Mouse (Mus musculus): ENCODE data around the gene Rapgef3. TPM values are rescaled to one million over a fixed set of nuclear protein-coding genes. Genes with fewer than 3 reads are reported as not detected.

Gene Rapgef3
- total RNA-seq, 2 experiments from 2014 or later: 22.6 to 24.5 TPM

DNA sequence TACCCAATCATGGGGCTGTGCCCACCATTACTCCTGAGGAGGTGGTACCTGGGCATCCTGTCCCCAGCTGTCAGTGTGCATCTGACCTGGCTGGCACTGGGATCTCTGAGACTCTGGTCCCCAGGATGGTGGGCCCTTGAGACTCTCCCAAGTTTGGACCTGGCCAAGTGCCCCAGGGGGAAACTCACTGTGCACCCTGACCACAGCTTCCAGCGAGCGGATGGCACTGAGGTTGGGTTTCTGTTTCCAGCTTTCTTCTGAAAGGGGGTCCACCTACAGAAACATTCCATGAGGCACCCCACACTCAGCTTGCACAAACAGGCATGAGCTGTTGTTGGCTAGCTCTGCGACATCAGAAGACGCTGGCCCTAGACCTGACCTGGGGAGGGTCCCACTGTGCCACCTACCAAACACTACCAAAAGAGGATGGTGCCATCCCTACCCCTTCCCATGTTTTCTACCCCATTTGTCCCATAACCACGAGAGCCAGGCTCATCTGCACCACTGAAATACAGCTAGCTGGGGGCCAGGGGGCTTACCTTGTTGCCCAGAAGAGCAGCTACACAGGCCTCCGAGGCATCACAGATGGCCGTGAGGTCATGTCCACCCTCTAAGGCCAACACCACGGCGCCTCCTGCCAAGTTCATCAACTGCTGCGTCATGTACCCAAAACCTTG is 27.9 kb upstream of the Rapgef3 start:
- no peak for DNase-seq (ENCODE audit: extremely low spot score in 1 of 2, low spot score in 2 of 2)
- intact Hi-C loops (cut with DNase I): no loop called here

DNA sequence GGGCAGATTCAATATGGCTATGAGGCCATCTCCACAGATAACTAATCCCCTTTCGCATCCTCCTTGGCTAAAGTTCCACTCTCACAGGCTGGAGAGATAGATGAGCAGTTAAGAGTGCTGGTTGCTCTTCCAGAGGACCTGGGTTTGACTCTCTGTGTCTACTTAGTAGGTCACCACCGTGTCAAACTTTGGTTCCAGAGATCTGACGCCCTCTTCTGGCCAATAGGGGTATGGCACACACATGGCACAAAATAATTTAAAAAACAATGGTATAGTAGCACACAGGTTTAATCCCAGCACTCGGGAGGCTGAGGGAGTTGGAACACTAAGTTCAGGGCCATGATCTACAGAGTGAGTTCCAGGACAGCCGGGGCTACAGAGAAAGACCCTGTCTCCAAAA is 26.5 kb upstream of the Rapgef3 start:
- intact Hi-C loops (cut with DNase I): loop anchor here (5.0 kb wide), 1 partner anchor 53 kb away; no protein-coding TSS in a partner anchor
- DNase-seq (ENCODE audit: extremely low spot score in 1 of 2, low spot score in 2 of 2): no peak

DNA sequence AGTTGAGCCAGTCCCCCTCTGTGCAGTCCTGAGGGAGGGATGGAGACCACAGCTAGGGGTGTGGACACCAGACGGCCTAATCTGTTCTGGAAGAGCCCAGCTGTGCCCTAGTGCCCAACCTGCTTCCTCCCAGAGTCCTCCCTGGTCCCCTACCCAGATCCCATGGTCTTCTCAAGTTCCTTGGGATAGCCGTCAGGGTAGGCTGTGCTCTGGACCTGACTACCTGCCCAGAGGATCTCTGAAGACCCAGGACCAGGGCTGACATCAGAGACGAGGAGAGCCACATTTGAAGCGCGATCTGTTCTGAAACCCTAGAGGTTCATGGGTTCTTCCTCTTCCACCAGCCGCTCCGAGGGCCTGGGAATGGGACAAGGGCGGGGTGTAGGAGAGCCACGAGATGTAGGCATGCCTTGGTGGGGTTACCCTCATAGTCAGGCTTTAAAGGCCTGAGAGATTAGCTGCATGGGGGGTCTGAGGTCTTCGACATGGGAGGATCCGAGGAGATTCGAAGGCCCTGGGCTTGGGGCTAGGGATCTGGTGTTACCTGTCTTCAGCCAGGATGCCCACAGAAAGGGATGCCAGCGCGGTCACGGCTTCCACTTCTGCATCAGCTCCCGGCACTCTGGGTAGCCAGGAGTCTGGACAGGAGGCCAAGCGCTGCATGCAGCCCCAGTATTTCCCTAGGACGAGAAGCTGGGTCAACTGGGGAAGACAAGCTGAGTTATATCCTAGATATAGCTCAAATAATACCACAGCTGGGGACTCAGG is 25.8 kb upstream of the Rapgef3 start:
- intact Hi-C loops (cut with DNase I): loop anchor here (5.0 kb wide), 1 partner anchor 54 kb away; no protein-coding TSS in a partner anchor
- DNase-seq (ENCODE audit: extremely low spot score in 1 of 2, low spot score in 2 of 2): no peak

DNA sequence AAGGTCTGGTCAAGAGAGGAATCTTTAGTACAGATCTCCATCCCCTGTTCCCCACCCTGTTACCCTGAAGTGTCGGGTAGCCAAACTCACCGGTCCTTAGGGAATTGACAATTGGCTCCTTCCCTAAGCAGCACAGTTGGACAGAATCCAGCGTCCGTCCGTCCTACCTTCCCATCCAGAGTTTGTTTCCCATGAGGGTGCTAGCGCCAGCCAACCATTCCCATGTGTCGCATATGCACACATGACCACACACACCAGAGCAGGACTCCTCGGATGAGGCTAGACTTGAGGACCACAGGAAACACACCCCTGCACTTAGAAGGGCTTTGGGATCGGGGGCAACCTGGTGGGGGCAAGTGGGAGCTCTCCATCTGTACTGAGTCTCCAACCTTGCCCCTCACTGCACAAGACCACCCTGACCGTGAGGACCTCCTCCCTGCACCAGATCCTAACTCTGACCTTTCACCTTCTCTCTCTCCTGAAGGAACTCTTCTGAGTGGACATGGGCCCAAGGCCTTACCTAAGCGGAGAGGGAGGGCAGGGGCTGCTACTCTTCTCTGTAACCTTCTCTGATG is 23.4 kb upstream of the Rapgef3 start:
- intact Hi-C loops (cut with DNase I): loop anchor here (5.0 kb wide), 1 partner anchor 56 kb away; no protein-coding TSS in a partner anchor
- DNase-seq (ENCODE audit: extremely low spot score in 1 of 2, low spot score in 2 of 2): no peak

DNA sequence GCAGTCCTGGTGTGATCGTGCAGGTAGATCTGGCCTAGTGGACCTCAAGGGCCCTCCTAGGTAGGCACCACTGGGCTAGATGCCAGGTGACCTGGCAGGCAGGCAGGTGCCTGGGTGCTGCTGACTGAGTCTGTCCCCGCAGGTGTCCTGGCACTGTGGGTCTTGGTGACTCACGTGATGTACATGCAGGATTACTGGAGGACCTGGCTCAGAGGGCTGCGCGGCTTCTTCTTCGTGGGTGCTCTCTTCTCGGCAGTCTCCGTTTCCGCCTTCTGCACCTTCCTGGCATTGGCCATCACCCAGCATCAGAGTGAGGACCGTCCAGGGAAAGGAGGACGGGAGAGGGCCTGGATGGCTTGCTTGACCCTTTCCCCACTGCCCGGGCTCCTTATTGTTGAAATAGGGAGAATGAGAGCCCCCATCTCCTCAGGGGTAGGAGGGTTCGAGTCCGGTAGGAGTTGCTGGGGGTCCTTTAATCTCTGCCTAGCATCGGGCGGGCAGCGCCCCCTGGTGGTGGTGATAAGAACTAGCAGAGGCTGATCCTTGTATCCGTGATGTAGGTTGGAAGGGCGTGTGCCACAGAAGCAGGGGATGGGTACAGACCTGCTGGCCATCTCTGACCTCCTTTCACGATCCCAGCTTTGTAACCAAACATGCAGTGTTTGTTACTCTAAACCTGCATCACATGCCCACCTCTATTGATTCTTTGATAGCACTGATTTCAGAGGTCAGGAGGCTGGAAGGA is 22.2 kb upstream of the Rapgef3 start:
- DNase-seq (ENCODE audit: extremely low spot score in 1 of 2, low spot score in 2 of 2): peak in 1 of 2 experiments; percentile 75
- intact Hi-C loops (cut with DNase I): loop anchor here (5.0 kb wide), 1 partner anchor 57 kb away; no protein-coding TSS in a partner anchor

DNA sequence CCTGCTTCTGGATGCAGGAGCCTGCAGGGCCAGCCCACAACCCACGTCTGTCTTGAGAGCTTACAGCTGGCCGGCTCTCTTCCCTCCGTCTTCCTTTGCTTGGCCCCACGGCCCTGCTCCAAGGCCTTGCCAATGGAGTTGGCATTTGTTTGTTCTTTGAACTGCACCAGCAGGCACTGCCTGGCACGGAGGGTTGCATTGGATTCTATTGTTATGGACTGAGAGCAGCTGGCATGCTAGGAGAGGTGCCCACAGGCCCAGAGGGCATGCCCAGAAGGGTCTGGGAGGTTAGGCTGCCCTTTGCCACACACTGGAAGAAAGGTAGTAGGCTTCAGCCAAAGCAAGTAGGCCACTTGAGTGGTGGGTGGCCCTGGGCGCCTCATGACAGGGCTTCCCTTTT is 21.0 kb upstream of the Rapgef3 start:
- intact Hi-C loops (cut with DNase I): no loop called here
- DNase-seq (ENCODE audit: extremely low spot score in 1 of 2, low spot score in 2 of 2): peak in 1 of 2 experiments; percentile 62

DNA sequence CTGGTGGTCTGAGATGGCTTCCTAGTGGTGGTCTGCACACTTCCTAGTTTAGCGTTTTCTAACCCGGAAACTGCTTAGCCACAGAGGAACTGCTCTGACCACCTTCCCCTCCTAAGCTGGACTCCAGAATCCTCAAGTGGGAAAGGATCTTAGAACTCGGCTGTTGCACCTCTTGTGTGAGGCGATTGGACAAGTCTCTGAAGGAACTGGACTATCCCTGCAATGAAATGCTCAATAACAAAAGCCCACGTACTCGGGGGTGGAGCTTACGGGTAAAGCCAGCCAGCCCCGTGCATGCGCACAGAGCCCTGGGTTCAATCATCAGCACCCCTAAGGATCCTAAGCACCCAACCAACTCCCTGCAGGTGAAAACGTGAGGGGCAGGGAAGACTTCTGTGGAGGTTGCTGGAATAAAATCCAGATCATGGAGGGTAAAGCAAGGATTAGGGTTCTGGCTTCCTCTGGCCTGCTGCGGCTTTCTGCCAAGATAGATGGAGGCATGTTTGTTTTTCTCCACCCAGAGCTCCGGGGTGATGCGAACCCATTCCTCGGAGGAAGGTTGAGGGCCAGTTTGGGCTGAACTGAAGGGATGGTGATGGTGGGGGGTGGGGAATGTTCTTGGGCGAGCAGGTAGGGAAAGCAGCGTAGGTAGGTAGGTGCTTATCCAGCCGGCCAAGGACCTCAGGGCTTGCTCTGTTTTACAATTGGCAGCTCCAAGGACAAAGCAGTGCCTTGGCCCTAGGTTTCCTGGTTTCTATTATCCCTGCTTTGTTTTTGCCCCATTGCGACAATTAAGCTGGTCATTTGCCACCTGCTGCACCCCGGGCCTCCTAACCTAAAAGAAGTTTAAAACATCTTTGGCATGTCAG is 20.3 kb upstream of the Rapgef3 start:
- intact Hi-C loops (cut with DNase I): no loop called here

DNA sequence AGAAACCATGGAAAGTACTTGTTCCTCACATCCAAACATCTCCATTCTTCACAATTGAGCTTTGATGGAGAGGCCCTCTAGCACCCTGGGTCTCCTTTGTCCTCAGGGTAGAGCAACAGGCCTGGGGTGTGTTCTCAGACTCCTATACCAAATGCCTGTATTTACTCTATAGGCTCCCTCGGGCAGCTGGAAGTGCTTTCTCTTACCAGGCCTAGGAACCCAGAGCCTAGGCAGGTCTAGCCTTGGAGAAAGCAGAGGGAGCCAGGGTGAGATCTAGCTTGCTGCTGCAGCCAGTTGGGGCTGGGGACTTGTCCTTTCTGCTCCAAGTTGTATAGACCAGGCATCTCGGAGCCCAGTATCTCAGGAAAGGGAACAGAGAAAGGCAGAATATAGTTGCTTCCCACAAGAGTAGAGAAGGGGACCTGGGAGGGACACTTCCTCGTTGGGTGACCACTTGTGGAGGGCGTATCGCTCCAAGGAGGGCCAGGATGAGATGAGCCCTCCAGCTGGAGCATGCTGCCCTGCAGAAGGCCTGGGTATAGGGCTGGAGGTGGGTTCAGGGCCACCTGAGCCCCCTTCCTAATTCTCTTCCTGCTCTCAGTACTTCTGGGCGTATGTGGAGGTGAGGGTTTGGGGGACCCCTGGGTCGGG is 19.5 kb upstream of the Rapgef3 start:
- intact Hi-C loops (cut with DNase I): no loop called here
- no peak for DNase-seq (ENCODE audit: extremely low spot score in 1 of 2, low spot score in 2 of 2)

More for the DNA sequence above, 20.3 kb upstream of the Rapgef3 start:
- no peak for DNase-seq (ENCODE audit: extremely low spot score in 1 of 2, low spot score in 2 of 2)

DNA sequence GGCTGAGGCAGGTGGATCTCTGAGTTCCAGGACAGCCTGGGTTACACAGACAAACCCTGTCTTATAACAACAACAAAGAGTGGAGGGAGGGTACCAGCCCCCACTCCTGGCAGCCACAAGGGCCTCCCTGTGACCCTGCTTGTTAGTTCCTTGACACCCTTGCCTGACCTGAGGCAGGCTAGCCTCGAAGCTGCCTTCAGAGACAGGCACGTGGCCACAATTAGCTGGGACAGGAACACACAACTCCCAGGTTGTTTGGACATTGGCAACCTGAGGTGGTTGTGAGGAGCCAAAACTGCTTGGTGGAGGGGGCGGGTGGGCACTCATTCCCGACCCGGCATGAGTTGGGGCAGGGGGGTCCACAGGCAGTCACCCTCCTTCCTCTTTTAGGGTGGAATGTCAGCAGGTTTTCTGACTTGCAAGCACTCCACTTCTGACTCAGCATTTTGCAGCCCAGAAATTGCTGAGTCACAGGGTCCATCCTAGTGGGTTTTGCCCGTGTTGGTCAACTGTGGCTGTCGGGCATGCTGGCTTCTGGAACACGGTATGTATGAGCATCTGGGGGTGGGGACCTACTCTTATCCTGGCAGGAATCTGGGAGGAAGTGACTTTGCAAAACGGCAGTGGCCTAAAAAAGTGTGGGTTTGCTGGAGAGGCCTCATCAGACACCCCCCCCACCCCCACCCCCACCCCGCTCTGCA is 18.8 kb upstream of the Rapgef3 start:
- DNase-seq (ENCODE audit: extremely low spot score in 1 of 2, low spot score in 2 of 2): no peak
- intact Hi-C loops (cut with DNase I): no loop called here

DNA sequence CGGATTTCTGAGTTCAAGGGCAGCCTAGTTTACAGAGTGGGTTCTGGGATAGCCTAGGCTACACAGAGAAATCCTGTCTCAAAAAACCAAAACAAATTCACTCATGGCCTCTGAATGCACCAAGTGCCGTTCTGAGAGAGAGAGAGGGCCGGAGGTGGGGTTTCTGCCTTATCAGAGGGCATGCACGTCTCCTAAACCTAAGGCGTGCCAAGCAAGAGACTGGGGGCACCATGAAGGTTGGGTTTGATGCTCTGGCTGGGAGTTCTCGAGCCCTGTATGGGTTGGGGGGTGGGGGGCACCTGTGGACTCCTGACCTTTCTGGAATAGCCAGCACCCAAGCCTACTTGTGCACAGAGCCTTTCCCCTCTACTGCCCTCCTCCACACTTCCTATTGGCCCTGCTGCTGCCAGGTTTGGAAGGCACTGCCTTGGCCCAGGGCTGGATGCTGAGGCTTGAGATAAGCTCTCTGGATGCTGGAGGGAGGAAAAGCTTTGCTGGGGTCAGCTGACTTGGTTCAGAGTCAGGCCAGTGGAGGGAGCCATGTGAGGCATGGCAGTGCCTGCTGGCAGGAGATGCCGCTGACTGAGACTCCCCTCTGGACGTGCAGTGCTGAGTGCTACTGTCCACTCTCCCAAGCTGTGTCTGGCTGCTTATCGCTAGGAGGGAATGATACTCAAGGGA is 18.1 kb upstream of the Rapgef3 start:
- DNase-seq (ENCODE audit: extremely low spot score in 1 of 2, low spot score in 2 of 2): no peak
- intact Hi-C loops (cut with DNase I): no loop called here

DNA sequence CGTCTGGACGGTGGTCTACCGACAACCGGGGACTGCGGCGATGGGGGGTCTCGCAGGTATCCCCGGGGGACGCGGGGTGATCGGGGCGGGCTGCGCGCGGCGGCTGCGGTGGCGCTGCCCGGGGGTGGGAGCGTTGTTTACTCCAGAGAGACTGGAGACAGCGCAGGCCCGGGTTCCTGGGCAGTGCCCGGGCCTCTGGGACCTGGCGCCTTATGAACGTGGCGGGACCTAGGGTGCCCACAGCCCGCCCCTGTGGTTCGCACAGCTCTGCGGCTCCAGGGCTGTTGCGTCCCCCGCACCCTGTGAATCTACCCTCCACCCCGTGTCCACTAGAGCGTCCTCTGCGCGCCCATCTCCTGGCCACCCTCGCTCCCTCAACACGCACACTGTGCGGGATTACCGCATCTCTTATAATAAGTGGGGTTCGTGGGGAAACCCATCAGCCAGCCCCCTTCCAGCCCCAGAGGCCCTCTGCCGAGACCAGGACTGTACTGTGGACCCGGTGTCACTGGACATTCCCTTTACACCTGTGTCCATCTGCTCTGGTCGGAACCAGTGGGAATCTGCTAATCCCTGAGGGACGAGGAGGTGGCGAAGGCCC is 16.9 kb upstream of the Rapgef3 start:
- intact Hi-C loops (cut with DNase I): loop anchor here (5.0 kb wide), 1 partner anchor 168 kb away; no protein-coding TSS in a partner anchor
- no peak for DNase-seq (ENCODE audit: extremely low spot score in 1 of 2, low spot score in 2 of 2)

DNA sequence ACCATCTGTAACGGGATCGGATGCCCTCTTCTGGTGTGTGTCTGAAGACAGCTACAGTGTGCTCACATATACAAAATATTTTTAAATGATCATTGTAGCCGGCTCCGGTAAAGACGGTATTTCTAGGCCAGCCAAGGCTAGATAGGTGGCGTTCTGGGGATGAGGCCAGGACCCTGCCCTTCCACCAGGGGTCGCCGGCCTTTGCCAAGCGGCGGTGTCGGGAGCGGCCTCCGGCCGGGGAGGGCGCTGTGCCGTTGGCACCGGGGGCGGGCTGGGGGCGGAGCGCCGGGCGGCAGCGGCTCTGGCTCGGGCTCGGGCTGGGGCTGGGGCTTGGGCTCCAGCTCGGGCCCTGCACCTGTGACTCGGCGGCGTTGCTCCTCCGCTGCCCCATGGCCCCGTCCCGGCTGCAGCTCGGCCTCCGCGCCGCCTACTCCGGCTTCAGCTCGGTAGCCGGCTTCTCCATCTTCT is 16.4 kb upstream of the Rapgef3 start:
- intact Hi-C loops (cut with DNase I): loop anchor here (5.0 kb wide), 1 partner anchor 168 kb away; no protein-coding TSS in a partner anchor

DNA sequence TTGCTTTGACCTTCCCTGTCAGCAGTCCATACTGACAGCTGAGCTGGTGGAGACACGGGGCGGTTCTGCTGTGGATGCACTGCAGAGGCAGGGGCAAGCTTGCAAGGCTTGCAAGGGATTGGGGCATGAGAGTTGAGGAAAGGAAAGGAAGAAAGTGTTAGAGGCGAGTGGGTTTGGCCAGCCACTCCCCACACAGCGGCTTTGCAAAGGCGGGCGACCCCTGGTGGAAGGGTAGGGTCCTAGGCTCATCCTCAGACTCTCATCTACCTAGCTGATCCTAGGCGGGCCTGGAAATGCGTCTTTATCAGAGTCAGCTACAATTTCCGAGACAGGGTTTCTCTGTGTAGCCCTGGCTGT is 15.0 kb upstream of the Rapgef3 start:
- intact Hi-C loops (cut with DNase I): loop anchor here (5.0 kb wide), 1 partner anchor 170 kb away; no protein-coding TSS in a partner anchor
- DNase-seq (ENCODE audit: extremely low spot score in 1 of 2, low spot score in 2 of 2): peak in 1 of 2 experiments; percentile 89

More for the DNA sequence above, 16.4 kb upstream of the Rapgef3 start:
- peak; percentile 73 to 95 for DNase-seq (ENCODE audit: extremely low spot score in 1 of 2, low spot score in 2 of 2)

DNA sequence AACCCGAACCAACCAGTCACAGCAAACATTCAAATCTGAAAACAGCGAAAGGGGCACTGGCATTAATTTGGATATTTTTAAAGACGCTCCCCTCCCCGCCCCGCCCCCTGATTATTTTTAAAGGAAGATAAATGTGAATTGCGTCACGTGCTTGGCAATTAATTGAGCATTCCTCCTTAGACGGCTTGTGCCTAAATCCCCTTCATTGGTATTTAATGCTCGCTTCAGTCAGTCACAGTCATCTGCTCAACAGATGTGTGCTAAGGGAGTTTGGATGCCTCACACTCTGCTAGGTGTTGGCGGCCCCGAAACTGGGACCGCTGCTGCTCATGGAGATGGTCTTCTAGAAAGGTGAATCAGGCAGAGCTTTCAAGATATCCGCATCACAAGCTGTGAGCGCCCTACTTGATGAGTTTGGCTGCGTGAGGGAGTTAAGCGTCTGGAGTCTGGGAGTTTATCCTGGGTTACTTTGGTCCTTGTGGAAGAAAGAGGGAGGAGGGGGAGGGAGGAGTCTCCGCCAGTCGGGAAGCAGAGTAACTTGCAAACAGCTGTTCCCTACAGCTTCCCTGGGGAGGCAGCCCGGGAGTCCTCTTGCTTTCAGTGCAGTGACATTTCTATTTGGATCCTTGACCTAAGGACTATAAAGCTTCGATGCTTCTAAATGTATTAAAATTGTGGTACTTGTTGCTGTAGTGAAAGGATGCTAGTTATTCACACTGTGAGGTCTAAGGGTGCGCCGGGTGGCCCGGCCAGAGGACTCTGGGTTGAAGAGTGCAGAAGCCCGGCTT is 14.4 kb upstream of the Rapgef3 start:
- peak in 1 of 2 experiments; percentile 62 for DNase-seq (ENCODE audit: extremely low spot score in 1 of 2, low spot score in 2 of 2)
- intact Hi-C loops (cut with DNase I): loop anchor here (5.0 kb wide), 1 partner anchor 170 kb away; no protein-coding TSS in a partner anchor

DNA sequence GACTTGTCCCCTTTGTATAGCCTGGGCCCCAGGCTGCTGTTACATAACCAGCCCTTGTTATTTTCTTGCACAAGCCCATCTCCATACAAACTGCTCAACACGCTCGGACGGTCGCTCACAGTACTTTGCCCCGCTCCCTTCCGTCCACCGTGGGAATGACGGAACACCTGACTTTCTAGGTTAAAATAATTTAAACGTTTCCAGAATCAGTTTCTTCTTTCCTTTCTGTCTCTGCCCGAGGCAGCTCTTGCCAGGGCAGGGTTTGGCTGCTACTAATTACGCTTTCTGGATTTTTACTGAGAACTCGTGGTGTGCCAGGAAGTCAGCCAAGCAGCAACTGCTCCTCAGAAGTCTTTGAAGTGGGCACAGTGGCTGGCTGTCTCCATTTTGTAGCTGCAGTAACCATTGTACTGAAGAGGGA is 12.8 kb upstream of the Rapgef3 start:
- intact Hi-C loops (cut with DNase I): loop anchor here (5.0 kb wide), 1 partner anchor 172 kb away; no protein-coding TSS in a partner anchor
- no peak for DNase-seq (ENCODE audit: extremely low spot score in 1 of 2, low spot score in 2 of 2)
